In the genomic region with DNA sequence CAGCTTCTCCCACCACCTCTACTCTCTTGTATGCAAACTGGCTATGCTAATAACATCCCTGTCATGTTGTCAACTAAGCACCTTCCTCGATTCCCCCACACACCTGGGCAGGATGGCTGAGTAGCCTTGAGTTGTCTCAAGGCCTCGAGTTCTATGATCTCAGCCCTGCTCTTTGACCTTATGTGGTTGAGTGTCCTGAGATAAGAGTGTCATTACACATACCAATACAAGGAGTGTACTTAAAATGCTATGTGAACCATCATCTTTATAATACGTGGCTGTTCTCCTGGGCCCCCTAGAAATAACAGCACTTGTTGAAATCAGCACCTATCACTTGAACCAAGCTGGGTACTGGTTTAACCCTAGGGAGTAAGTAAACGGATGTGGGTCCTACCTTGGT, we compare ENCODE assay signal across 33 mouse cellular contexts.
"Had no signal": no experiment of that assay in that cellular context is flagged by ENCODE, and none has a peak within 500 bp of the region (broad histone marks: within the 10 kb centered on the region; RNA-seq: fewer than 3 reads in every experiment).

No protein-coding gene starts in this region.

- H3K27ac ChIP-seq: heart, embryonic 10.5 days; heart, embryonic 13.5 days; heart, embryonic 15.5 days; hindbrain, embryonic 10.5 days; hindbrain, embryonic 12.5 days; hindbrain, embryonic 13.5 days; hindbrain, embryonic 14.5 days; hindbrain, embryonic 15.5 days; hindbrain, postnatal 0 days; kidney, embryonic 15.5 days; kidney, postnatal 0 days; layer of hippocampus, adult 2 months; left cerebral cortex, adult 2 months had no signal

- H3K9me3 ChIP-seq: heart, embryonic 10.5 days; heart, embryonic 12.5 days; heart, embryonic 13.5 days; heart, embryonic 15.5 days; hindbrain, embryonic 10.5 days; hindbrain, embryonic 12.5 days; hindbrain, embryonic 13.5 days; hindbrain, embryonic 15.5 days; kidney, embryonic 15.5 days had no signal

- H3K36me3 ChIP-seq: heart, embryonic 10.5 days; heart, embryonic 12.5 days; heart, embryonic 13.5 days; heart, embryonic 15.5 days; hindbrain, embryonic 10.5 days; hindbrain, embryonic 12.5 days; hindbrain, embryonic 13.5 days; hindbrain, embryonic 15.5 days; kidney, embryonic 15.5 days had no signal

- H3K4me1 ChIP-seq: heart, embryonic 12.5 days; heart, embryonic 13.5 days; heart, embryonic 15.5 days; kidney, embryonic 15.5 days had no signal

- DNase-seq: heart, postnatal 10 days; heart, postnatal 14 days; heart, postnatal 36 days; heart, postnatal 4 days; kidney, adult 11 months; kidney, adult 18-20 months; kidney, adult 2 months; kidney, adult 8-10 months; kidney, adult 9 months; kidney, postnatal 10 days; kidney, postnatal 14 days; kidney, postnatal 25 days; kidney, postnatal 36 days; kidney, postnatal 4 days; layer of hippocampus, adult 9-11 months; layer of hippocampus, postnatal 36 days had no signal

- H3K27me3 ChIP-seq: heart, embryonic 12.5 days; heart, embryonic 15.5 days; hindbrain, embryonic 15.5 days; kidney, embryonic 15.5 days had no signal

- H3K4me3 ChIP-seq: heart, embryonic 10.5 days; heart, embryonic 12.5 days; heart, embryonic 13.5 days; heart, embryonic 15.5 days; hindbrain, embryonic 10.5 days; hindbrain, embryonic 12.5 days; hindbrain, embryonic 13.5 days; hindbrain, embryonic 15.5 days; kidney, embryonic 15.5 days; layer of hippocampus, adult 2 months; left cerebral cortex, adult 2 months had no signal

- H3K4me2 ChIP-seq: heart, embryonic 11.5 days; heart, embryonic 12.5 days; heart, embryonic 13.5 days; heart, embryonic 15.5 days; hindbrain, embryonic 12.5 days; hindbrain, embryonic 13.5 days; hindbrain, embryonic 14.5 days; hindbrain, embryonic 15.5 days; kidney, embryonic 15.5 days had no signal

- H3K9ac ChIP-seq: heart, embryonic 12.5 days; heart, embryonic 13.5 days; heart, embryonic 15.5 days; hindbrain, embryonic 12.5 days; hindbrain, embryonic 13.5 days; hindbrain, embryonic 14.5 days; hindbrain, embryonic 15.5 days; kidney, embryonic 15.5 days had no signal

- ATAC-seq: hindbrain, embryonic 16.5 days; hindbrain, postnatal 0 days; inflammation-experienced regulatory T-cells, adult 6 months had no signal
